Mouse (Mus musculus) intestine, embryonic 16.5 days (tissue): ENCODE data around the gene Lclat1. TPM values are rescaled to one million over a fixed set of nuclear protein-coding genes. Genes with fewer than 3 reads are reported as not detected.
A peak's percentile ranks its signal among the peaks of the same experiment; 100 is the strongest.

ENCODE experiments used
- ATAC-seq: fragments of 200-750 bp; cut with Nextera tagmentation; 2 replicates; pipeline ENCODE4 v1.8.0; 2017; ENCODE audit warnings: moderate TSS enrichment, moderate library complexity
- H3K27ac ChIP-seq: fragments of 300-500 bp; sonication (generic); 2 replicates; pipeline ENCODE4 v1.5.1; 2014; ENCODE audit warnings: mild to moderate bottlenecking, low read length
- H3K27me3 ChIP-seq: fragments of 300-500 bp; sonication (generic); replicated peaks from 2 replicates; pipeline ENCODE4 v1.6.1; 2014; ENCODE audit warnings: low read length, control low read depth, mixed read lengths; ENCODE audit not compliant: control insufficient read depth, insufficient read depth
- H3K36me3 ChIP-seq: fragments of 300-500 bp; sonication (generic); 2 replicates; pipeline ENCODE4 v1.6.1; 2014; ENCODE audit warnings: low read length, control low read depth; ENCODE audit not compliant: control insufficient read depth, insufficient read depth
- H3K4me1 ChIP-seq: fragments of 300-500 bp; sonication (generic); 2 replicates; pipeline ENCODE4 v1.6.1; 2014; ENCODE audit warnings: low read length, control low read depth, mixed read lengths; ENCODE audit not compliant: control insufficient read depth, insufficient read depth
- H3K4me2 ChIP-seq: fragments of 300-500 bp; sonication (generic); 2 replicates; pipeline ENCODE4 v1.6.1; 2014; ENCODE audit warnings: low read depth, low read length, control low read depth
- H3K4me3 ChIP-seq: fragments of 300-500 bp; sonication (generic); 2 replicates; pipeline ENCODE4 v1.5.1; 2014; ENCODE audit warnings: mild to moderate bottlenecking, low read length
- H3K9ac ChIP-seq: fragments of 300-500 bp; sonication (generic); 2 replicates; pipeline ENCODE4 v1.6.1; 2014; ENCODE audit warnings: low read depth, low read length
- H3K9me3 ChIP-seq: fragments of 300-500 bp; sonication (generic); 2 replicates; pipeline ENCODE4 v1.6.1; 2016; ENCODE audit warnings: low read length, control low read depth; ENCODE audit not compliant: control insufficient read depth
- WGBS: fragments of 180-500 bp; shearing (Covaris S2); extraction: QIAGEN DNeasy Blood & Tissue Kit; methylation state at CpG from one replicate; pipeline ENCODE4 v1.1.7; 2014; 5-methylcytosine and 5-hydroxymethylcytosine counted together
- polyA plus RNA-seq: library from polyadenylated mRNA; unstranded; fragments of >200 nt; fragmentation: Nextera tagmentation; extraction: Ambion mirVana; gene quantifications from 2 replicates; pipeline ENCODE4 v1.2.1, GENCODE M21; 2015

Gene Lclat1
- polyA plus RNA-seq, 1 experiment from 2014 or later, result 31.6 TPM

DNA sequence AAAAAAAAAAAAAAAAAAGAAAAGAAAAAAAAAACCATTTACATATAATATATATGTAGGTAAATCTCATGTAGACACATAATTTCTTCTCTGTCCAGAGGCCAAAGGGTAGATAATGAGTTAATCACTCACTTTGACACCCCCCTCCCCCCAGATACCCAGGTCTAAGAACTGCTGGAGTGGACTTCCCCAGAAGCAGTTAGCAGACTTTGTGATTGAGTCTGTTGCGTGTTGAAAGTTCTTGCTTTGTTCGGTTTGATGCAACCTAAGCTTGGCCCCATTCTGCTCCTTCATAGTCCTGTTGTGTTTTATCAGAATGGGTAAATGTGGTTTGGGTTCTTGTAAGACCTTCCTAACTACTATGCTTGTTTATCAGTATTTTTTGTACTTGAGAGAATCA, 45.9 kb downstream of the Lclat1 start:
- Histone ChIP-seq H3K36me3 (no peaks in the 10 kb centered on the region), H3K9me3 (no peaks in the 10 kb centered on the region), H3K27me3 (no peaks in the 10 kb centered on the region), H3K9ac (no peak overlapping the region), H3K4me1 (no peaks in the 10 kb centered on the region), H3K27ac (no peak overlapping the region), H3K4me2 (no peak overlapping the region), H3K4me3 (no peak overlapping the region)
- ATAC-seq, result peak; percentile 53; the same call in 1 of the 2 replicates
- WGBS, result 67% methylated on average over 2 of the region's 2 CpGs

DNA sequence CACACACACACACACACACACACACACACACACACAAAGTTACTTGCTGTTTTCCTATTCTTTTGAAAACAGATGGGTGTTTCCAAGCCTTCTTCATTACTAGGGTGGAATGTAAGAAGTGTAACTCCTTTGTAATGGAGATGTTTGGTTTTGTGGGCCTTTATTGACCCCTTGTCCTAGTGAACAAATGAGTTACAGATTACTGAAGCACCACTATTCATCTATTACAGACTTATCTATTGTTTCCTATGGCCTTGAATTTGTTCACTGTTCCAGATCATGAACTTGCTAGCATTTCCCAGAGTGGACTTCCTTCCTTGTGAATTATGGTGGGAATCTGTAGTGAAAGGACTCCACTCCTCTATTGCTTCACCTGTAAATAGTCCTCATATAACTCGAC, 48.8 kb downstream of the Lclat1 start:
- Histone ChIP-seq H3K36me3 (no peaks in the 10 kb centered on the region), H3K9ac (no peak overlapping the region), H3K9me3 (no peaks in the 10 kb centered on the region), H3K27ac (no peak overlapping the region), H3K27me3 (no peaks in the 10 kb centered on the region), H3K4me1 (no peaks in the 10 kb centered on the region), H3K4me2 (no peak overlapping the region), H3K4me3 (no peak overlapping the region)
- no peak for ATAC-seq
- 64% methylated on average over 1 of the region's 1 CpGs for WGBS

DNA sequence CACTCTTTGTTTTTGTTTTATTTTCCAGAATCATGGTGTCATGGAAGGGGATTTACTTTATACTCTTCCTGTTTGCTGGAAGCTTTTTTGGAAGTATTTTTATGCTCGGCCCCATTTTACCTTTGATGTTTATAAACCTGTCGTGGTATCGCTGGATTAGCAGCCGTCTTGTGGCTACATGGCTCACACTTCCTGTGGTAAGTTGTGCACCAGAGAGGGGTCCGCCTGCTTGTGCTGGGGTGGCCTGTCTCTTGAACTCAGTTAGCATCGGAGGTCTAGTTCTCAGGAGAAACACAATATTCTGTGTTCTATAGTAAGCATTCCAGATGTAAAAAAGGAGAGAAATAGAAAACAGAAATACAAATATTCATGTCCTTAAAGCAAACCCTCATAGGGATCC, 54.0 kb downstream of the Lclat1 start:
- H3K4me3 ChIP-seq, result no peak overlapping the region
- no peak overlapping the region for H3K4me2 ChIP-seq
- H3K9ac ChIP-seq, result no peak overlapping the region
- H3K4me1 ChIP-seq, result no peaks in the 10 kb centered on the region
- no peaks in the 10 kb centered on the region for H3K9me3 ChIP-seq
- no peaks in the 10 kb centered on the region for H3K27me3 ChIP-seq
- WGBS, result 60% methylated on average over 6 of the region's 6 CpGs
- no peak for ATAC-seq
- H3K27ac ChIP-seq, result no peak overlapping the region
- no peaks in the 10 kb centered on the region for H3K36me3 ChIP-seq

DNA sequence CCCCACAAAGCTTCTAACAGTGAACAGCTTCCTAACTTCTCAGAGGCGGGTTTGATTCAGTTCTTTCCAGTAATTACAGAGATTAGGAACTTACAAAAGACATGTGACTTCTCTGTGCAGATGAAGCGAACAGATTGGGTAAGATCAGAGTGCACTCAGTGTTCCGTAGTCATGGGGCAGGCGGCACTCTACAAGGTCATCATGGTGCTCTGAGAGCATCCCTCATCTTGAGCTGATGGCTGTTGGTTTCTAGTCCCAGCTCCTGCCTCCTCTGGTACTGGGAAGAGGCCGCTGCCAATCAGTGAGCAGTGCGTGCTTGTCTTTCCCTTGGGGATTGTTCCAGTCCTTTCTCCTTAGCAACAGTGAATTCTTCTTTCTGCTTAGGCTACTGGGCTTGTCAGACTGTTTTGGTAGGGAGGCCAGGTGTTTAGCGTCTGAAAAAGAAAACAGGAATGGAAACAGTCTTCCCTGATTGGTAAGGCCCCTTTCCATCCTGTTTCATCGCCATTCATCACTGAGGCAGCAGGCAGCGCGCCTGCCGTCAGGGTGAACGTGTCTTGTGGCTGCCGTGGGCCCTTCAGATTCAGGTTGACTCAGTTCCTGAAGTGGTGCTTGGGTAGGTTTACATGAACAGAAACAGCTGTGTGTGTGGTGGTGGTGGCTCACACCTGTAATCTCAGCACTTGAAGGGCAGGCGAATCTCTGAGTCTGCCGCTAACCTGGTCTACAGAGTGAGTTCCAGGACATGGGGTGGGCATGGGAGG, 54.8 kb downstream of the Lclat1 start:
- Histone ChIP-seq H3K4me2 (no peak overlapping the region), H3K9me3 (no peaks in the 10 kb centered on the region), H3K4me1 (no peaks in the 10 kb centered on the region), H3K4me3 (no peak overlapping the region), H3K9ac (no peak overlapping the region), H3K36me3 (no peaks in the 10 kb centered on the region), H3K27ac (no peak overlapping the region), H3K27me3 (no peaks in the 10 kb centered on the region)
- no peak for ATAC-seq
- 78% methylated on average over 15 of the region's 15 CpGs for WGBS

DNA sequence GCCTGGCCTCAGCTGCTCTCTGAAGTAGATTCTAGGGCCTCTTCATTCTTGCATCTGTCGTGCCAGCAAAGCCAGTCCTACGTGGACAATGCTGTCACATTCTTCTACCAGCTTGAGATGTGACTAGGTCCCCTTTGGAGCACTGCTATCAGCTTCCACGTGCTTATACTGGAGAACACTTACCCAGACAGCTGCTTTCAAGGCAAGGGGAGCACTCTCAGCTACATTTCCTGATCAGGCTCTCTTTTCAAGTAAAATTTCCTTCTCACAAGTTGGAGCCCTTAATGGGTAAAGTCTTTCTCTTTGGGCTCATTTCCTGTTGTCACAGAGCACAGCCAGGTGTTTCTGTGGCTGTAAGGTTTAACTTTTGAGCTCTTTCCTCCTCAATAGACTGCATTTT, 55.8 kb downstream of the Lclat1 start:
- Histone ChIP-seq H3K27me3 (no peaks in the 10 kb centered on the region), H3K9me3 (no peaks in the 10 kb centered on the region), H3K36me3 (no peaks in the 10 kb centered on the region), H3K4me3 (no peak overlapping the region), H3K4me2 (no peak overlapping the region), H3K27ac (no peak overlapping the region), H3K9ac (no peak overlapping the region), H3K4me1 (no peaks in the 10 kb centered on the region)
- WGBS, result 53% methylated on average over 3 of the region's 3 CpGs
- ATAC-seq, result no peak

DNA sequence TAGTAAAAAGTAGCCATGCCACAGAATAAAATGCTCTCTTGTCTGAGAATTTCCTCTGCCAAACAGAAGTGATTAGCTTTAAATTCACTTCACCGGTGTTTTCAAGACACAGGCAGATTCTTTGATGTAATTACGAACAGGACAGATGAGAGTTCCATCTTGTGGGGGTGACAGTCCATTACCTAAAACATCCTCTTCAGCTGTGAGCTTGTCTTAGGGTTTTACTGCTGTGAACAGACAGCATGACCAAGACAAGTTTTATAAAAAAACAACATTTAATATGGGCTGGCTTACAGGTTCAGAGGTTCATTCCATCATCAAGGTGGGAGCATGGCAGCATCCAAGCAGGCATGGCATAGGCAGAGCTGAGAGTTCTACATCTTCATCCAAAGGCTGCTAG, 56.3 kb downstream of the Lclat1 start:
- Histone ChIP-seq H3K4me1 (no peaks in the 10 kb centered on the region), H3K9me3 (no peaks in the 10 kb centered on the region), H3K4me3 (no peak overlapping the region), H3K9ac (no peak overlapping the region), H3K27ac (no peak overlapping the region), H3K36me3 (no peaks in the 10 kb centered on the region), H3K4me2 (no peak overlapping the region), H3K27me3 (no peaks in the 10 kb centered on the region)
- no peak for ATAC-seq
- WGBS, result 85% methylated on average over 2 of the region's 2 CpGs

DNA sequence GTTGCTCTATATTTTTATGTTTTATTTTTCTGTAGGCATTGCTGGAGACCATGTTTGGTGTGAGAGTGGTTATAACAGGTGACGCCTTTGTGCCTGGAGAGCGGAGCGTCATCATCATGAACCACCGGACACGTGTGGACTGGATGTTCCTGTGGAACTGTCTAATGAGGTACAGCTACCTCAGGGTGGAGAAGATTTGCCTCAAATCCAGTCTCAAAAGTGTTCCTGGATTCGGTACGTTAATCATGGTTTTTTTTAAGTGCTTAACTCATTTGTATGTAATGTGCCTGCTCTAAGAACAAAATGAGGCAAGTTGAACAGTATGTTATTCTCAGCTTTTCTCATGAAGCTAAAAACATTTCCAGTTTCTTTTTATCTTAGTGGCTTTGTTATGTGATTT, 61.7 kb downstream of the Lclat1 start:
- 93% methylated on average over 7 of the region's 7 CpGs for WGBS

DNA sequence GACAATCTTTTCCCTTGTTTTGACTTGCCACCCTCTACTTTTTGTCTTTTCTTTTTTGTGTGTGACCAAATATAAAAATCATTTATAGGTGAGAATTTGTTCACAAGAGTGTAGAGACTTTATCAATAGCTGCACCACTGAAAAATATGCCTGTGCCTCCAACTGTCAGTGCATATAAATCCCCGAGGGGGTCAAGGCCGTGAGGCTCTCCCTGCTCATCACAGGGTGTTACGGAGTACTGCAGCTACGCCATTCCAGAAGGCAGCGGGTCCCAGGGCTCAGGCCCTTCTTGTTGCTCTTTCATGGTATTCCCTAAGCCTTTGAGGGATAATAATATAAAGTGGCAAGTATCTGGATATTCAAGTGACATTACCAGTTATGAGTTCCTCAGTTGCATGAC, 62.4 kb downstream of the Lclat1 start:
- no peak overlapping the region for H3K9ac ChIP-seq
- H3K4me3 ChIP-seq, result no peak overlapping the region
- no peak overlapping the region for H3K4me2 ChIP-seq
- 88% methylated on average over 5 of the region's 5 CpGs for WGBS
- no peak for ATAC-seq
- no peaks in the 10 kb centered on the region for H3K27me3 ChIP-seq
- no peak overlapping the region for H3K27ac ChIP-seq
- no peaks in the 10 kb centered on the region for H3K9me3 ChIP-seq
- H3K4me1 ChIP-seq, result 0 out of 2 replicates have a peak, but pooled peaks cover 3% of the 10 kb centered on the region
- no peaks in the 10 kb centered on the region for H3K36me3 ChIP-seq

More for the DNA sequence above, 61.7 kb downstream of the Lclat1 start:
- Histone ChIP-seq H3K4me3 (no peak overlapping the region), H3K27me3 (no peaks in the 10 kb centered on the region), H3K4me2 (no peak overlapping the region), H3K27ac (no peak overlapping the region), H3K4me1 (no peaks in the 10 kb centered on the region), H3K36me3 (no peaks in the 10 kb centered on the region), H3K9ac (no peak overlapping the region), H3K9me3 (no peaks in the 10 kb centered on the region)
- ATAC-seq, result no peak

DNA sequence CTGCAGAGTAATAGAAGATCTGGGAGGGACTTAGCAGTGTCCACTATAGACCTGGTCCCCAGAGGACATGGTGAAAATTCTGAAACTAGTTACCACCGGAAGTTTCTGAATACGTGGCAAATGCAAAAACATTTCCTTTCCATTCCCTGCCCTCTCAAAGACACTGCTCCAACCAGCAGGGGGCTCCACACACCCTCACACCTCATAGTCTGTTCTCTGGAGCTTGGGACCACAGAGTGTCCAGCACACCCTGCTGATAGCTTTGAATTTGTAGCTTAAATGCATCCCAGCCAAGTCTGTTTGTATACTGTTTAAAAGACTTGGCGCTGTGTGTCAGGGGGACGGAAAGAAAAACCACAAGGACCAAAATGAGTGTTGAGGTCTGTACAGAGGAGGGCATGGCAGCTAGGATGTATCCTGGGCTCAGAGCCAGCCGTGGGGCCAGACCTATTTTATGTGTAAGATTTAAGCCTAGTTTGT, 66.3 kb downstream of the Lclat1 start:
- H3K4me1 ChIP-seq, result 0 out of 2 replicates have a peak, but pooled peaks cover 3% of the 10 kb centered on the region
- H3K27me3 ChIP-seq, result no peaks in the 10 kb centered on the region
- ATAC-seq, result peak; percentile 88
- H3K36me3 ChIP-seq, result no peaks in the 10 kb centered on the region
- H3K9me3 ChIP-seq, result no peaks in the 10 kb centered on the region
- H3K4me3 ChIP-seq, result no peak overlapping the region
- H3K4me2 ChIP-seq, result no peak overlapping the region
- no peak overlapping the region for H3K9ac ChIP-seq
- 52% methylated on average over 5 of the region's 5 CpGs for WGBS
- H3K27ac ChIP-seq, result no peak overlapping the region

DNA sequence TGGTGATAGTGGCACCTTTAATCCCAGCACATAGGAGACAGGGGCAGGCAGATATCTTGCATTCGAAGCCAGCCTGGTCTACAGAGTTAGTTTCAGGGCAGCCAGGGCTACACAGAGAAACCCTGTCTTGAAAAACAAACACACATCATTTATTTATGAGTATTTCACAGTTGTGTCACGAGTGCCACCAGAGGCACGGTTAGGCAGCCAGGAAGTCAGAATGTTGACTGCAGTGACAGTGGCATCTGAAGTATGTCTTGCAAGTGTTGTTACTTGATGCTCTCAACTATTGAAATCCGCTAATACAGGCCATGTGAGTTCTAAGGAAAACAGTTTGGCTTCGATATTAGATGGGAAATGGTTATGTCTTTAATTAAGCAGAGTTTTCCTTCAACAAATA, 67.9 kb downstream of the Lclat1 start:
- no peaks in the 10 kb centered on the region for H3K36me3 ChIP-seq
- 0 out of 2 replicates have a peak, but pooled peaks cover 3% of the 10 kb centered on the region for H3K4me1 ChIP-seq
- no peak overlapping the region for H3K27ac ChIP-seq
- H3K4me3 ChIP-seq, result no peak overlapping the region
- H3K4me2 ChIP-seq, result no peak overlapping the region
- no peak overlapping the region for H3K9ac ChIP-seq
- ATAC-seq, result no peak
- no peaks in the 10 kb centered on the region for H3K9me3 ChIP-seq
- H3K27me3 ChIP-seq, result no peaks in the 10 kb centered on the region
- 74% methylated on average over 5 of the region's 5 CpGs for WGBS
